Mouse (Mus musculus) spleen, postnatal 10 days (tissue): ENCODE results near the gene Dnm2.
"Not testable (repeated sequence)": the region's sequence is repeated elsewhere in the genome, so short reads cannot be mapped to it uniquely, and the experiment has no call there.

Source experiments
- DNase-seq, 2 experiments: peaks; one replicate each; pipeline ENCODE4 v3.0.0; 2021 to 2022; ENCODE audit warnings: low spot score in 2 of 2

Gene Dnm2

GRCm38 (mm10) chr9:21505767-21506166 is 81.1 kb downstream of the Dnm2 start:
- no peak for DNase-seq

- DNase-seq: no peak
Observed at GRCm38 (mm10) chr9:21507753-21508430, 83.2 kb downstream of the Dnm2 start.

- DNase-seq: no peak
Observed at GRCm38 (mm10) chr9:21508871-21509404, 84.2 kb downstream of the Dnm2 start.

GRCm38 (mm10) chr9:21509772-21510688 is 85.3 kb downstream of the Dnm2 start, which contains the start of gene Tmed1:
Gene Tmed1, minus strand, starts transcription at chr9:21510252.
- peak; percentile 89 to 95 for DNase-seq

- DNase-seq: no peak
Observed at GRCm38 (mm10) chr9:21510689-21511015, 85.9 kb downstream of the Dnm2 start.

DNA sequence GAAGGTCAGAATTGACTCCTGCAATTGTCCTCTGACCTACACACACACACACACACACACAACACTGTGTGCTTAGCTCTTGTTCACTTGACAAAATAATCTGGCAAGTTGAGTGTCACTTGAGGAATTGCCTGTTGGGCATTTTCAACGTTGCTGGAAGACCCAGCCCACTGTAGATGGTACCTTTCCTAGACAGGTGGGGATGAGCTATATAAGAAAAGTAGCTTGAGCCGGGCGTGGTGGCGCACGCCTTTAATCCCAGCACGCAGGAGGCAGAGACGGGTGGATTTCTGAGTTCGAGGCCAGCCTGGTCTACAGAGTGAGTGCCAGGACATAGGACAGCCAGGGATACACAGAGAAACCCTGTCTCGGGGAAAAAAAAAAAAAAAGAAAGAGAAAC is 86.3 kb downstream of the Dnm2 start:
- no peak for DNase-seq

DNA sequence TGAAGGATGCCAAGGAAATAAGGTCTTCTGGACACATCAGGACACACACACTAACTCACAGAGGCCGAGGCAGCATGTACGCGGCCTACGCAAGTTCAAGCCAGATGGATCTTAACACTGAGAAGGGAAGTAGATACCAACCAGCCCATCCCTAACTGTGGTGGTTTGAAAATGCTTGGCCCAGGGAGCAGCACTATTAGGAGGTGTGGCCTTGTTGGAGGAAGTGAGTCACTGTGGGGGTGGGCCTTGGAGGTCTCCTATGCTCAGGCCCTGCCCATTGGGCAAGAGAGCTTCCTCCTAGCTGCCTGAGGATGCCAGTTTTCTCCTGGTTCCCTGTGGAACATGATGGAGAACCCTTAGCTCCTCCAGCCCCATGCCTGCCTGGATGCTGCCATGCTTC is 88.8 kb downstream of the Dnm2 start:
- DNase-seq: no peak

DNA sequence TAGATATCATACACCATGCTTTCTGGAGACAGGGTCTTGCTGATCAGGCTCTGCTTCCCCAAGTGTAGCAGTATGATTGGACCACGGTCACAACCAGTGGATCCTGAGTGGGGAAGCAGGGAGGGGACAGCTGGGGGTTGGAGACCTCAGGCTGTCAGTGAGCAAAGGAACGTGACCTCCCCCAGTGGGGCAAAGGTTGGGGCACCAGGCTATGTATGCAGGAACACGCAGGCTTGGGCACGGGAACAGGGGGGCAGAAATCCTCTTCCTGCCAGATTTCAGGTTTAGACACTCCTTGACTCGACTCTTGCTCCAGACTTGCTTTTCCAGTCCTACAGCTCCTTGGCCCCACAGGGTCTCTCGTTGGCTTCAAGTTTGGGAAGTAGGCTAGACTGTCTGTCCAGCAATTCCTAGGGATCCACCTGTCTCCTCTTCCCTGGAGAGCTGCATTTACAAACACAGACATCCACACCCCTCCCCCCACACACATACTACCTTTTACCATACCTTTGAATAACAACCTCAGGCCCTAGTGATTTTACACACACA is 93.3 kb downstream of the Dnm2 start:
- DNase-seq: no peak

DNA sequence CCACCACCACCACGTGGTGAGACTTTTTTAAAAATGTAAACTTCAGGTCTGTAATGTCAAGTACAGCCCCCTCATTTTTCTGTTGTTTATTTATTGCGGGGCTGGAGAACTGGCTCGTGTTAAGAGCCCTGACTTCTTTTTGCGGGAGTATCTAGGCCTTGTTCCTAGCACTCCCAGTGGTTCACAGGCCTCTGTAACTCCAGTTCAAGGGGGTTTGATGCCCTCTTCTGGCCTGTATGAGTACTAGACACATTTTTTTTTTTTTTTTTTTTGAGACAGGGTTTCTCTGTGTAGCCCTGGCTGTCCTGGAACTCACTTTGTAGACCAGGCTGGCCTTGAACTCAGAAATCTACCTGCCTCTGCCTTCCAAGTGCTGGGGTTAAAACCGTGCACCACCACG is 94.0 kb downstream of the Dnm2 start:
- DNase-seq: not testable (repeated sequence)

DNA sequence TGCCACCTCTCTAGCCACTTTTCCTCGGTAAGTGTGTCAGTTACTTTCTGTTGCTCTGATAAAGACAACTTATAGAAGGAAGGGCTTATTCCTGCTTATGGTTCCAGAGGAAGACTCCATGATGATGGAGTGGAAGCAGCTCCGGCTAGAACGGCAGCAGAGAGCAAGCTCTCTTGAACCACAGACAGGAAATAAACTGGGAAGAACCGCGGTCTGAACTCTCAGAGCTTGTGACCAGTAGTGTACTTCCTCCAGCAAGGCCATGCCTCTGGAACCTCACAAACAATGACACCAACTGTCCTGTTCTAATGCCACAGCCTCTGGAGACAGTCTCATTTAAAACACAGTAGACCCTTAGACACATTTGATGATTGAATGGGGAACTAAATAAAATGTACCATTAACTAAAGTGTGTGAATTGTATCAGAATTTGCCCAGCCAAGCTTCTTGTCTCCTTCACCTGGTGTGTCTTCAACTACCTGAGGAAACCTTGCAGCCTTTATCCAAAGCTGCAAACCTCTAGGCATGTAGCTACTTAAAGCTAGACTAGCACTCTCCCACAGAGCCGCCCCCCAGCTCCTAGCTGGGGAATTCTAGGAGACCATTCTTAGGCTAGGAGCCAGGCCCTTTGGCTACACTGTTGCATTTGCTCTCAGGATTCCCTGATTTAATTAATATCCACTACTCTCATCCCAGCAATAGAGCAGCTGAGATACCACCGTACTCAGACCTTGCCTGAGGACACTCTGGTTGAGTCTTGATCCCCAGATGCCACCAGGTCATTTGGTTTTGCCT is 100.6 kb downstream of the Dnm2 start:
- DNase-seq: no peak

DNA sequence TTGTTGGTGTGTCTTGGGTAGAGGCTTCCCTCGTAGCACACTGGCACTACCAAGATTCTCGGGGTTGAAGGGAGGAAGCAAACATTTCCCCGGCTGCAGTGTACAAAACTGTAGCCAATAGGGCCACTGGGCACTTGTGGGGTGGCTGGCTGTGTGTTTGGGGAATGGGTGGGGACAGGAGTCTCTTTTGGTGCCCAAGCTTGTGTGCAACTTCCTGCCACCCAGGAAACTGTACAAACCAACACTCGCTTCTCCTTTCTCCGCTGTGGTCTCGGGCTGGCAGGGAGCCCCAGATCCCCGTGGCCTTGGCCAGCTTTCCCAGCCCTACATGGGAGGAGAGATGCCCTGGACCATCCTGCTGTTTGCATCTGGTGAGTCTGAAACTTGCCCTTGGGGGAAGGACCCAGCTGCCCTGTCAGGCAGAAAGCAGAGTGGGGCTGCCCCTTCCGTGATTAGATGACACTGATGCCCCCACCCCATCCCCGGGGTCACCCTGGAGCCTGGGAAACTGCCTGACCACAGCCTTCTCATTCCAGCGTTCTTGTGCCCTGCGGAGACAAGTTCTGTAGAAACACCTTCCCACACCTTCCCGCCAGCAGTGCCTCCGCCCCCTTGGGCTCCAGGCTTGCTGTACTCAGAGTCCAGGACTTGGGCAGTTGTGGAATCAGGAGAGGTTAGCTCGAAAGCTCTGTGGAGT is 101.4 kb downstream of the Dnm2 start, which contains the start of gene AB124611:
Gene AB124611, plus strand, starts transcription at position 240 of the 697 bp plus-strand sequence.
- DNase-seq: peak; percentile 44 to 67

- no peak for DNase-seq
Observed at GRCm38 (mm10) chr9:21526634-21526944, 101.9 kb downstream of the Dnm2 start.

DNA sequence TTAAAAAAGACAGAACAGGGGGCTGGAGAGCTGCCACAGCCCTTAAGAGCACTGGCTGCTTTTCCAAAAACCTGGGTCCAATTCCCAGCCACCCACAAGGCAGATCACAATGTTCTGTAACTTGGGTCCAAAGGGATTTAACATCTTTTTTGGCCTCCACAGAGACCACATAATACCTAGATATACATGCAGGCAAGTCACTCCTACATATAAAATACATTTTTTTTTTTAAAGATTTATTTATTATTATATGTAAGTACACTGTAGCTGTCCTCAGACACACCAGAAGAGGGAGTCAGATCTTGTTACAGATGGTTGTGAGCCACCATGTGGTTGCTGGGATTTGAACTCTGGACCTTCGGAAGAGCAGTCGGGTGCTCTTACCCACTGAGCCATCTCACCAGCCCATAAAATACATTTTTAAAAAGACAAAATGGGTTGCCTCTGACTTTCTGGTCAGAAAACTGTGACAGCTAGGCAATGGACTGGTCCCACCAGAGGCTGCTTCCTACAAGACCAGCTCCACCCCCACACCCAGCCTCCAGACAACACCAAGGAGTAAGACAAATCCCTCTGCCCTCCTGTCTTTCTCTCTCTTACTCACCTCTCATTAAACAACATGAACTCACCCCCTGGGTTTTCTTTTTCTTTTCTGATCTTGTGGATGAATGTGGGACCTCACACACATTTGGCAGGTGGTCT is 102.5 kb downstream of the Dnm2 start:
- no peak for DNase-seq

- no peak for DNase-seq
Observed at GRCm38 (mm10) chr9:21527917-21528324, 103.2 kb downstream of the Dnm2 start.

GRCm38 (mm10) chr9:21536501-21536900 is 111.8 kb downstream of the Dnm2 start:
- DNase-seq: no peak

GRCm38 (mm10) chr9:21537009-21537408 is 112.3 kb downstream of the Dnm2 start:
- DNase-seq: no peak

GRCm38 (mm10) chr9:21539981-21540753 is 115.5 kb downstream of the Dnm2 start:
- DNase-seq: no peak

DNA sequence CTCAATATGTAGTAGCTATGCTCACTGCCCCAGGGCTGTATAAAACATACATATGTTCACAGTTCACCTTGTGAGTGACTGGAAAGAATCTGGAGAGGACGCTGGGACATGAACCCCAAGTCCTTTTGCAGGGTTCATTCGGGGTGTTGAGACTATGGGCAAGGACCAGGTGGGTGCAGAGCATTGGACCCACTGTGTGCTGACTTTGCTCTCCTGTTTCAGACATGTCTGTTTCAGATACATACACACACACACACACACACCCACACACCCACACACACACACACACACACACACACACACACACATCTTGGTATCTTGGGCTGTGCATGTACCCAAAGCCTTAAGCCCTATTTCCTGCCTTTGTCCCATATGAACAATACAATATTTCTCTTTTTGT is 117.3 kb downstream of the Dnm2 start:
- DNase-seq: not testable (repeated sequence)

DNA sequence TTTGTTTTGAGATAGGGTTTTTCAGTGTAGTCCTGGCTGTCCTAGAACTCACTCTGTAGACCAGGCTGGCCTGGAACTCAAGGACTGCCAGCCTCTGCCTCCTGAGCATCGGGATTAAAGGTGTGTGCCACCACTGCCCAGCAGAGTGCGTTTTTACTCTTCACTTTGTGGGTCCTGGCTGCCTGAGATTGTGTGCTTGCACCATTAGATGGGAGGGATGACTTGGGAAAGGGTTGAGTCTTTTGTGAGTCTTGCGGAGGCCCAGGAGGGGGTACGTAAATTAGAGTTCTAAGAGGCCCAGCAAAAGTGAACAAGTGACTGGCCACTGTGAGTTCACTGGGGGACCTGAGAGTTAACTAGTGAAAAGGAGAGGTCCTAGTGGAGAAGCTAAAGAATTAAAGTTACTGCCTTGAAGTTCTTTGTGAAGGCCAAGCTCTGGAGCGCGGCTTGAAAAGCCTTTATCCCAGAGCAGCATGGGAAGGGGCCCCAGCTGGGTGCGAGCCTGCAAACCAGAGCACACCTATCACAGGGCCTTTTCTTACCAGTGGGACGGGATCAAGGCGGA is 120.7 kb downstream of the Dnm2 start:
- no peak for DNase-seq
